Mouse (Mus musculus) ES-E14 (cell line): Measurements from ENCODE around the gene Rcan2.

ENCODE experiments used
- CHD2 ChIP-seq: IDR thresholded peaks from 2 replicates; pipeline ENCODE4 v1.6.1; 2014; ENCODE audit warnings: mild to moderate bottlenecking, low read depth, low read length, inconsistent platforms
- ZC3H11A ChIP-seq: IDR thresholded peaks from 2 replicates; pipeline ENCODE4 v1.6.1; 2012; ENCODE audit warnings: low read depth, mild to moderate bottlenecking, inconsistent platforms, low read length, borderline replicate concordance
- ZNF384 ChIP-seq: IDR thresholded peaks from 2 replicates; pipeline ENCODE4 v1.6.1; 2012; ENCODE audit warnings: low read depth, low read length, inconsistent platforms

DNA sequence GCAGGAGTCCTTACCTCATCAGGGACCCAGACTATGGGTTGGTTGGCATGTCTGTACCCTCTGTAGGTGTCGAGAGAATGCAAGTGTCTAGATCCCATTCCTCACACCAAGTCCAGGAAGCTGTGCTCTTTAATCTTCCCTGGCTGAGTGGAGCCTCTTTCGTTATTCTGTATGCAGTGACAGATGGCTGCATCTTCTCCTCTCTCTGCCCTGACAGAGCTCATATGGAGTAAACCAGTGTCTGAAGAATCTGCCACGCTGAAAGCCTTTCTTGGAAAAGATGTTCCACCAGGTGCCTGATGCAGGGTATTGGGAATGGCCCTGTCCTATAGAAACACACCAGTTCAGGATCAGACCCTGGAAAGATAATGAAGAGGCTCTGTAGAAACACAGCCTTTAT, 178.8 kb downstream of the Rcan2 start:
- TF ChIP-seq ZC3H11A (no peak), CHD2 (no peak), ZNF384 (no peak)
